Mouse (Mus musculus) cortical plate, adult 2 months (tissue): ENCODE measurements around the gene Bsdc1. TPM values are rescaled to one million over a fixed set of nuclear protein-coding genes. Genes with fewer than 3 reads are reported as not detected.
A peak's percentile ranks its signal among the peaks of the same experiment; 100 is the strongest.

Source experiments
- H3K27ac ChIP-seq: fragments of 200-500 bp; 2 replicates; pipeline ENCODE4 v1.5.1; 2012; ENCODE audit warnings: low read length, control low read depth, inconsistent platforms; ENCODE audit not compliant: insufficient read depth
- H3K4me1 ChIP-seq: fragments of 200-500 bp; 2 replicates; pipeline ENCODE4 v1.6.1; 2011; ENCODE audit warnings: low read length; ENCODE audit not compliant: control insufficient read depth, insufficient read depth
- H3K4me3 ChIP-seq: fragments of 200-500 bp; 2 replicates; pipeline ENCODE4 v1.5.1; 2011; ENCODE audit warnings: mild to moderate bottlenecking, low read length, control low read depth; ENCODE audit not compliant: insufficient read depth
- CTCF ChIP-seq: fragments of 200-500 bp; IDR thresholded peaks from 2 replicates; pipeline ENCODE4 v1.5.1; 2011; ENCODE audit warnings: mild to moderate bottlenecking, control low read depth, low read length; ENCODE audit not compliant: insufficient read depth; ENCODE audit errors: extremely low read depth
- POLR2A ChIP-seq: fragments of 200-500 bp; IDR thresholded peaks from 2 replicates; pipeline ENCODE4 v1.6.1; 2011; ENCODE audit warnings: mild to moderate bottlenecking, low read length, control low read depth; ENCODE audit not compliant: insufficient read depth; ENCODE audit errors: extremely low read depth
- polyA plus RNA-seq: library from polyadenylated mRNA; depleted of rRNA; stranded (reverse); fragments of >200 nt; gene quantifications from 2 replicates; pipeline ENCODE4 v1.2.3, GENCODE M21; 2012; rRNA removed

Bsdc1 gene
- polyA plus RNA-seq = 27.9 and 28.3 TPM in 2 replicates

DNA sequence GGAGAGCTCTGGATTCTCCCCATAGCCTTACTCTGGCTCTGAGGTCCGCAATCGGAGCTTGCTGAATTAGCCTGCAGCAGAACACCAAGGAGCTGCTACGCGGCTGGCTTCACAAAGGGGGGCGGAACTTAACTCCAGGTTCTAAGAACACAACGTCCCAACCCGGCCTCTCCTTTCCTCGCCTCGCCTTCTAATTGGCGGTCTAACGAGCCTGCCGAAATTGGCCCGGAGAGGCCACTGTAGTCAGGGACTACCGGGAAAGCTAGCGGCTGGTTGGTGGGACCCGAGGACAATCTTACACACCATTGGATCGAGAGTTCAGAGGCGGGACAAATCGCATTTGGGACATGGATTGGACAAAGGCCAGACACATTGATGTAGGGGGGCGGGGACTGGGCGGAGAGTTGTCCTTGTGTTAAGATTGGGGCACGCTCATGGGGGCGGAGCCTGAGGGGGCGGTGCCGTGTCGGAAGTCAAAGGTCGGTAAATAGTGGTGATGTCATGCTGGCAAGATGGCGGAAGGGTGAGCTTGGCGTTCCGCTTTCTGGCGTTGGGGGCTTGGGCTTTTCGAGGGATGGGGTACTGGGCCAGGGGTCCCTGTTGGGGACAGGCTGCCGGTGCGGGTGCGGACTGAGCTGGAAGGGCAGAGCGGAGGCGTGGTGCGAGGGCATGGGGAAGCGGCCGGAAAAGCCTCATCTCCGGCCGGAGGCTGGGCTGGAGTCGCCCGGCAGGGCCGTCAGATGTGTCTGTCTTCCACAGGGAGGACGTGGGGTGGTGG, at the start of gene Bsdc1:
Gene Bsdc1 (plus strand): TSS at position 399 of the 778 bp plus-strand sequence.
- Histone ChIP-seq H3K4me3 (peak within 1 kb of the TSS; percentile 53), H3K27ac (0 out of 2 replicates have a peak within 1 kb of the TSS, but pooled peaks have one; percentile 1), H3K4me1 (no peaks in the 10 kb centered on the region)
- TF ChIP-seq CTCF = no peak
- TF ChIP-seq POLR2A = peak; percentile 84

DNA sequence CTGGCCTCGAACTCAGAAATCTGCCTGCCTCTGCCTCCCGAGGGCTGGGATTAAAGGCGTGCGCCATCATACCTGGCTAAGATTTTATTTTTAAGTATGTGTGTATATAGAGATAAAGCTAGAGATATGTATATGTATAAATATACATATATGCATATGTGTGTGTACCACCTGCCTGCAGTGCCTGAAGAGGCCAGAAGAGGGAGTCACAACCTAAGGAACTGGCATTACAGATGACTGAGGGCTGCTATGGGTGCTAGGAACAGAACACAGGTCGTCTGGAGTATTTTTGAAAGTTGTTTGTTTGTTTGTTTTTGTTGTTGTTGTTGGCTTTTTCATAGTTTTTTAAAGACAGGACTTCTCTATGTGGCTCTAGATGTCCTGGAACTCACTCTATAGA, 45.5 kb upstream of the Bsdc1 start:
- H3K4me3 ChIP-seq = no peak overlapping the region
- H3K4me1 ChIP-seq = no peaks in the 10 kb centered on the region
- no peak for TF ChIP-seq CTCF
- no peak for TF ChIP-seq POLR2A
- H3K27ac ChIP-seq = no peak overlapping the region

DNA sequence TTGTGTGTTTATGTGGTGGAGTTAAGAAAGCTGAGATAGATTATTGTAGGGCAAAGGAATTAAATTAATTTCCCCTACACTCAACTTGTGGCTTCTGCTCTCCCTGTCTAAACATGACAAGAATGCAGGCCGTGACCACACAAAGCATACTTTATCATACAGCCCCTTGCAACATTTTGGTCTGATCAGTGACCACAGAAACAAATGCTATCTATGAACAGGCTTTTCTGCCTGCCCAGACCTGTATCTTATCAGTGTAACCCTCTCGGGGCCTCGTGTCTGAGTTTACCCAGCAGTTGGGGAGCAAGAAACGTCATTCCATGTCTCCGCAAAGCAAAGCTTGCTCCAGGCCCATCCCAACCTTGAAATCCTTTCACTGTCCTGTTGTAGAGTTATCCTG, 44.9 kb upstream of the Bsdc1 start:
- TF ChIP-seq CTCF (no peak), POLR2A (no peak)
- Histone ChIP-seq H3K27ac (no peak overlapping the region), H3K4me3 (no peak overlapping the region), H3K4me1 (no peaks in the 10 kb centered on the region)

DNA sequence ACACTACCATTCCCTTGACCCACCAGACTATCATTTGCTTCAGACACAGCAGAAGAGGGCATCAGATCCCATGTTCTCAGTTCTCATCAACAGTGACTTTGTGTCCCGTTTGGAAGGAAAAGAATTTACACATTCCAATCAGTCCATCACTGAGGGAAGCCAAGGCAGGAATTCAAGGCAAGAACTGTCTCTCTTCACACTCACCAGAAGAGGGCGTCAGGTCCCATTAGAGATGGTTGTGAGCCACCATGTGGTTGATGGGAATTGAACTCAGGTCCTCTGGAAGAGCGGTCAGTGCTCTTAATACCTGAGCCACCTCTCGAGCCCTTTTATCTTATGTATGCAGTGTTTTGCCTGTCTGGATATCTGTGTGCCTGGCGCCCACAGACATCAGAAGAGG, 43.1 kb upstream of the Bsdc1 start:
- Histone ChIP-seq H3K4me3 (no peak overlapping the region), H3K27ac (no peak overlapping the region), H3K4me1 (no peaks in the 10 kb centered on the region)
- TF ChIP-seq CTCF (no peak), POLR2A (no peak)

DNA sequence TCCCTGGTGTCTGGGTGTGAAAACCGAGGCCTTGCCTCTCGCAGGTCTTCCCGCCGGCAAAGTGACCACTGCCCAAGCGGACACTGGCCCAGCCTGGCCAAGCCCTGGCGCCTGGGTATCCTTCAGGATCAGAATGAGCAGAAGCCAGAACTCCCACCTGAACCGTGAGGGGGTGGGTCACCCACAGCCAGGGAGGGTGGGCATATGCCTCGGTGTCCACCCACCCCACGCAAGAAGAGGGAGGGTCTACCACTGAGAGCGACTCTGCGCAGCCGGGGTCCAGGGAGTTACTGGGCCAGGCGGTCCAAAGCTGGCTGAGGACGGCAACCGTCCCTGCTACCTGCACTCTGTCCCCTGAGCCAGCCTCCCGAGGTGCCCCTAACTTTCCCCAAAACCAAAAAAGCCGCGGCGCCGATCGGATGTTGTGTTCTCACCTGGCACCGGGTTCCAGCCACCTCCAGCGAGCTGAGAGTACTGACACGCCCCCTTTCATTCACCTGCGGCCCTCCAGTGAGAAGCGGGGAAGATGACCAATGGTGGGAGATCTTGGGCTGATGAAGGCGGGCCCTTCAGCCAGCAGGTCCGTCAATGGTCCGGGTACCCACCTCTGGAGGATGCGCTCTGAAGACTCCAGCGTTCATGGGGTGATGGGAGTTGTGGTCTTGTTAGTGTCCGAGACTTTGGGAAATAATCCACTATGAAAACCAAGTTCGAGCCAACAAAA, 20.9 kb upstream of the Bsdc1 start, which contains the start of gene Zbtb8b:
Gene Zbtb8b (minus strand): TSS at position 514 of the 724 bp plus-strand sequence.
- no peak for TF ChIP-seq POLR2A
- TF ChIP-seq CTCF = no peak
- peak within 1 kb of the TSS; percentile 61 for H3K4me3 ChIP-seq
- H3K27ac ChIP-seq = no peak within 1 kb of the TSS
- H3K4me1 ChIP-seq = no peaks in the 10 kb centered on the region

DNA sequence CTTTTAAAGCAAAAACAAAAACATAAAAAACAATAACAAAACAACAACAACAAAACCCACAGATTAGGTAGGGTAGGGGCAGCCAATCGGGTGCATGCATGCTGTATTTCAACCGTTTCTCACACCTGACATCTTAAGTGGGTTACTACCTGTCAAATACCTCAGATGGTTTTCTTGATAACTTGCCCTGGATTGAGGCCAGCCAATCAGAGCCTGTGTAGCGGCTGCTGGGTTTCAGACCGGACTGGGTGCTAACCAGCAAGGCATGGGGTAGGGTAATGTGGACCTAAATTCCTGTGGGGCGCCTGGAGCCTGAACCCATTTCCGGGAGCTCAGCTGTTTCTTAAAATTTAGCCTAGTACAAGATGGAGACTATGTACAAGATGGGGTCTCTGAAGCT, 20.2 kb upstream of the Bsdc1 start:
- H3K4me1 ChIP-seq = no peaks in the 10 kb centered on the region
- TF ChIP-seq POLR2A (no peak), CTCF (no peak)
- H3K4me3 ChIP-seq = no peak overlapping the region
- H3K27ac ChIP-seq = no peak overlapping the region

DNA sequence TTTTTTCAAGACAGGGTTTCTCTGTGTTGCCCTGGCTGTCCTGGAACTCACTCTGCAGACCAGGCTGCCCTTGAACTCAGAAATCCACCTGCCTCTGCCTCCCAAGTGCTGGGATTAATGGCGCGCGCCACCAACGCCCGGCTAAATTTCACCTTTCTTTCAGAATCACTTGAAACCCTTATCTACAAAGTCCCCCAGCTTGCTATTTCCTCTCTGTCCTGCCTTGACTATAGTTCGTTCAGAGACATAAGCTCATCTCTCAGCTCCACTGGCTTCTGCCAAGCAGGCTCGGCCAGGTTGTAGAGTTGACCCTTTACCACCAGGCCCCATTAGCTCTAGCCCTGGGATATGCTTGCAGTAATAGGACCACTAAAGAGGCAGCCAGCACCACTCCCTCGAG, 14.0 kb upstream of the Bsdc1 start:
- no peaks in the 10 kb centered on the region for H3K4me1 ChIP-seq
- no peak overlapping the region for H3K27ac ChIP-seq
- H3K4me3 ChIP-seq = no peak overlapping the region
- TF ChIP-seq POLR2A = no peak
- no peak for TF ChIP-seq CTCF

DNA sequence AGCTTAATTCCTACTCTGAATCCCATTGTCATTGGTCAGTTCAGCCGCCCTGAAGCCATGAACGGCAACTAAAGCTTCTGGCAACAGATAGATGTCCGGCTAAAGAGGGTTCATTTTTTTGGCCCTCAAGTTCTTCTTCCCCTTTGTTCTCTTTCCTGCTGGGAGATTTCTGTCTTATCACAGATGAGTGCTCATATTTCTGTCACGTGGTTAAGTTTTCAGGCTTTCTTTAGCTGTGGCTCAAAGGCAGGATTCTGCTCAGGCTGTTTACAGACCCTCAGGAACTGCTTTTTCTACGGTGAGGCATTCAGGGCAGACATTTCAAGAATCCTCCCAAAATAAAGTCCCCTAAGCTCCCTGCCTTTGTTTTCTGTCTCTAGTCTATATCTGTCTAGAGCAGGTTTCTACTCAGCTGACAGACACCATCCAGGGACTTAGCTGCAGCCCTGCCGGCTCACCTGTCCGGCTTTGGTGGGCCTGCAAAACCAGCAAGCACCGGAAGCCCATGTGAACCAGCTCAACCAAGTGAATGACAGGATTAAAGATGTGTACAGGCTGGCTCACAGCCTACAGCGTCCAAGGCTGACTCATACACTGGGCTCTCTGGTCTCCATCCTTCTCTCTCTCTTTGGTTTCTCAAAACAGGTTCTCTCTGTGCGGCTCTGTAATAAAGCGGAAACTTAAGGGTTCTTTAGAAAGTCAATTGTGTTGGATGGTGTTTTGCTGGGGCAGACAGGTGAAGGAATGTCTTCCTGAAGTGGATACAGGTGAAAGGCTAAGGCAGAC, 13.4 kb upstream of the Bsdc1 start:
- H3K27ac ChIP-seq = no peak overlapping the region
- H3K4me1 ChIP-seq = no peaks in the 10 kb centered on the region
- TF ChIP-seq POLR2A (no peak), CTCF (no peak)

DNA sequence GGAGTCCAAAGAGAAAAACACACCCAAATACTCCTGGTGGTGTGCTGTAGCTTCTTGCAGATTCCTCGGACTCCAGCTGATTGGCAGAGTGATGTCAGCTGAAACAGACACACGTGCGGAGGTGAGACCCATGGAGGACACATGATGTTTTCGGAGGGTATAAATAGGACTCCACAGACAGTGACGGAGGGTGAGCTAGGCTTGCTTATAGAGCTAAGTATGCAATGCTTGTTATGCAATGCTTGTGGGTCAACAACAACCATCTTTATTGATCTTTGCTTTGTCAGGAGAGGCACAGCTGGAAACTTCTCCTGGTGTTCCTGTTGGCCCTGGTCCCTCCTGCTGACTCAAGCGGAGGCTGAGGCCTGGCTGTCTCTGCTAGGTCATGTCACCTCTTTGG, 12.7 kb upstream of the Bsdc1 start:
- Histone ChIP-seq H3K4me1 (no peaks in the 10 kb centered on the region), H3K4me3 (no peak overlapping the region), H3K27ac (no peak overlapping the region)
- TF ChIP-seq POLR2A = no peak
- no peak for TF ChIP-seq CTCF

More for the DNA sequence above, 13.4 kb upstream of the Bsdc1 start:
- no peak overlapping the region for H3K4me3 ChIP-seq
